Mouse (Mus musculus) macrophage (primary cell): ENCODE data around the gene Nxpe4. TPM values are rescaled to one million over a fixed set of nuclear protein-coding genes. Genes with fewer than 3 reads are reported as not detected.

Experiments used
- H3K27ac ChIP-seq: fragments of 350-480 bp; formaldehyde crosslinking; 2 replicates; pipeline ENCODE4 v1.9.0; 2021
- H3K36me3 ChIP-seq: fragments of 350-480 bp; formaldehyde crosslinking; 2 replicates; pipeline ENCODE4 v1.9.0; 2021; ENCODE audit errors: inconsistent target
- H3K4me3 ChIP-seq: fragments of 350-480 bp; formaldehyde crosslinking; 2 replicates; pipeline ENCODE4 v1.9.0; 2021; ENCODE audit errors: inconsistent target
- H3K79me2 ChIP-seq: fragments of 350-480 bp; formaldehyde crosslinking; 2 replicates; pipeline ENCODE4 v1.9.0; 2021; ENCODE audit errors: inconsistent target
- WGBS: methylation state at CpG from one replicate; pipeline ENCODE4 v1.1.7; 2026; ENCODE audit warnings: inconsistent platforms; ENCODE audit not compliant: missing documents; 5-methylcytosine and 5-hydroxymethylcytosine counted together
- polyA plus RNA-seq: library from polyadenylated mRNA; stranded (reverse); fragments of 250-400 nt; gene quantifications from 3 replicates; pipeline ENCODE4 v1.2.4, GENCODE M21; 2018; ENCODE audit warnings: inconsistent platforms

The Nxpe4 gene
- polyA plus RNA-seq, 1 experiment from 2014 or later = 1.6 TPM

DNA sequence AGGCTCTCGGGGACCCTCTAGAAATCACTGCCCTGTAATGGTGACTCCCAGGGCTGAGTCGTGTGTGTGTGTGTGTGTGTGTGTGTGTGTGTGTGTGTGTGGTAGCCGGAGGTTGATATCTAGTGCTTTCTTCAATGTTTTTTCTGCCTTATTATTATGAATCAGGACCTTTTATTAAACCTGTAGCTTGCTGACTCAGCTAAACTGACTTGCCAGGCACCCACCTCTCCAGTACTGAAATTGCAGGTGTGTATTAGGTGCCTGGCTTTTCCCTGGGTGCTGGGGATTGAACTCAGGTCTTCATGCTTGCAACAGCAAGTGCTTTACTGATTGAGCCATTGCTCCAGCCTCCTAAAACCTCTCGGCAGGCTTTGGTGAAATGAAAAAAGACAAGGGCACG lies 50.1 kb downstream of the Nxpe4 start:
- 90% methylated on average over 3 of the region's 5 CpGs for WGBS
- H3K79me2 ChIP-seq = no peaks in the 10 kb centered on the region
- no peaks in the 10 kb centered on the region for H3K36me3 ChIP-seq
- H3K4me3 ChIP-seq = no peak overlapping the region
- no peak overlapping the region for H3K27ac ChIP-seq

DNA sequence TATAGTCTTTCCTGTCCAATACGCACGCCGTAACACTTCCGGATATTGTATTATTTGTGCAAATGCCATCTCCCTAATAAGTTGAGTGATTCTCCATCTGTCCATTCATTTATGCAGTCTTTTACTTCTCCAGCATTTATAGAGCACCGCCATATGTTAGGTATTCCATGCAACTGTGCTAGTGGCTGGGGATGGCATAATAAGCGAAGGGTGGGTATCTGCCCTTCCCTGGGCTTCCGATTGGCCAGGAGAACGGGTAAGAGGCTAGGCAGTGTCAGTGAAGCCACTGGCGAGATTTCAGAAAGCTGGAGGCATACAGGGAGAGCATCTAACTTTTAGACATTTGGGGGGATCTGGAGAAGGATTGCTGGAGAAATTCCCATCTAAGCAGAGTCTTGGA lies 52.9 kb downstream of the Nxpe4 start:
- 85% methylated on average over 9 of the region's 9 CpGs for WGBS
- H3K4me3 ChIP-seq = no peak overlapping the region
- H3K27ac ChIP-seq = no peak overlapping the region
- H3K79me2 ChIP-seq = no peaks in the 10 kb centered on the region
- no peaks in the 10 kb centered on the region for H3K36me3 ChIP-seq

DNA sequence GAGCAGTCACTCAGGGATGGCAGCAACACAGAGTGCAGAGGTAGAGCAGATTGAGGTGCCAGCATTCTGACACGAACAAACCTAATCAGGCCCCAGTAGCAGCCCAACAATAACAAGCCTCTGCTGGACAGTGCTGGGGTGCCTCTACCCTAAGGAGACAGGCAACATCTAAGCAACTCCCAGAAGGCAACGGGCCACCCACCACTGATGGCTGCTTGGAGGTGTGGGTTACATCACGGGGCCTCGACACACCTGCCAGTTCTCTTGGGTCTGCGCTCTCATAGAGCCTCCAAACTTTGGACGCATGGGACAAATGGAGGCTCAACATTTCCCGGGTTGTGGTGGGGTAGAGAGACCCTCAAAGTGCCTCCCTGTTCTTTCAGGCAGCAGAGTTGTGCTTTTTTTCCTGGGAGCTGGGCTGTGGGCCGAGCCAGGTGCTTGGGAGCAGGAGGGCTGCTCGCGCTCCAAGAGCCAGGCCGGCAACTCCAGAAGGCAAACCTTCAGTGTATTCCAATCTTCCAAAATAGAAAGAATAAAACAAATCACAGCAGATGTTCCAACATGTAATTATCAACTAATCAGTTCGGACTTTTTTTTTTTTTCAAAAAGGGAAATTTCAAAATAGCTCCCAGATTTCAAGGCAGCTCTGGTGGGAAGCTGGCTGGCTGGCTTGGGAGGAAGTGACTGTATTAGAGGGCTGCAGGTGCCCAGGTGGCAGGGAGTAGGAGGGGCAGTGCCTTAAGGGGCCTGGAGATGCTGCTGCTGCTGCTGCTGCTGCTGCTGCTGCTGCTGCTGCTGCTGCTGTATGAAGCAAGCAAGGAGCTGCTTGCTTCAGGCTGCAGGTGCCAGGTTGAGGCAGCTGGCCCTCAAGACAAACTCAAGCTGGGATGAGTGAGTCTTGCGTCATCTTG lies 54.5 kb downstream of the Nxpe4 start:
- no peak overlapping the region for H3K27ac ChIP-seq
- H3K4me3 ChIP-seq = no peak overlapping the region
- no peaks in the 10 kb centered on the region for H3K79me2 ChIP-seq
- no peaks in the 10 kb centered on the region for H3K36me3 ChIP-seq
- WGBS = 86% methylated on average over 13 of the region's 13 CpGs

DNA sequence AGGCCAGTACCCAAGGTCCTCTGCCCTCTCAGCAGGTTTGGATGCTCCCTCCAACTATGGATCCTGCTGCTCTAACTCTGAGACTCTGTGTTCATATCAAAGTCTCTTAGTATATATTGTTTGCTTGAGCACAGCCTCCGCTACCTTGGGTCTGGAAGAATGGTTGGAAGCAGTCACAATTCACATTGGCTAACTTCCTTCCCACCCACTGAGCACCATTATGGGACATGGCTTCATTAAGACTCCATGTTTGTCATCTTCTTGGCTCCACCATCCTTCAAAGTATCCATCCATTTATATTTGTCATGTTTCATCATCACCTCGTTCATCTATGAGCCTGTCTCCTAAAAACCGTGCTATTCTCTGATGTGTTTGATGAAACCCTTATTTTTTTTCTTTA lies 68.9 kb downstream of the Nxpe4 start:
- Histone ChIP-seq H3K27ac (no peak overlapping the region), H3K4me3 (no peak overlapping the region), H3K79me2 (no peaks in the 10 kb centered on the region), H3K36me3 (no peaks in the 10 kb centered on the region)
- WGBS = 94% methylated on average over 3 of the region's 3 CpGs

DNA sequence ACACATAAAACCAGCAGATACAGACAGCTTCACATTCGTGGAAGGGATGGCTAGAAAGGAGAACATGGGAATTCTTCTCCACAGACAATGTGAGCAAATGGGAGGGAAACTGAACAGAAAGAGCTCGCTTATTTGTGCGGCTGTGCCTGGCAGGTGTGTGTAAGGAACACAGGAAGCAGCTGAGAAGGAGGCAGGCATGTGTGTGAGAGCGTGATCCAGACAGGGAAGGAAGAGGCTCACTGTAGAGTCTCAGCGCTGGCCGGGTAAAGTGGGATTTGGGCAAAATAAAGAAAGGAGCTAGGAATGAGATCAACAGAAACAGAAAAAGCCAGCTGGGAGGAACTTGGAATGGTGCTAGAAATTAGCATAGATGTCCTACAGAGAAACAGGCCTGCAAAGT lies 74.6 kb downstream of the Nxpe4 start:
- Histone ChIP-seq H3K79me2 (no peaks in the 10 kb centered on the region), H3K27ac (no peak overlapping the region), H3K36me3 (no peaks in the 10 kb centered on the region), H3K4me3 (no peak overlapping the region)
- 20% methylated on average over 6 of the region's 6 CpGs for WGBS

DNA sequence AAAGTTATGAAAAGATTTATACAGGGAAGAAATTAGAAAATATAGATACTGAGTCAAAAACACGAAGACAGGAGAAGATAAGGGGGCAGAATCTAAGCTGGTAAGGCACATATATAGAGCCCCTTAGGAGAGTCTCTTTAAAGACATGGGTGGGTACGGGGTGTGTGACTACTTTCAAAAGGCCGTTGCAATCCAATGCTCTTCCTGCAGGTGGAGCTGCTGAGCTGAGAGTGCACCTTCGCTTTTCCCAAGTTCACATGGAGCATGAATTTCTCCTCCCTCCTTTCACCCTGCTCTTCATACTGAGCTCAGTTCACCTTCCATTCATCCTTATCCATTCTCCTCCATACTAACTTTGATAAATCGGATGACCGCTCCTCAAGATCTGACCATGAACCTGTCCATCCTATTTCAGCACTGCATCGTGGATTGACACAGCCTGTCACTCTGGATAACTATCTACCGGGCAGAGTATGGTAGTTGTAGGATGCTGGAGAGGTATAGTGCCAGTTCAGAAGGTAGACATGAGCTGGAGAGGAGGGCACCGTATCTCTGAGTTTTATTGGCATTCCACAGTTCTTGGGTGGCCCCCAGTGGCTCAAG lies 76.4 kb downstream of the Nxpe4 start:
- H3K4me3 ChIP-seq = no peak overlapping the region
- no peaks in the 10 kb centered on the region for H3K36me3 ChIP-seq
- WGBS = 74% methylated on average over 8 of the region's 9 CpGs
- no peaks in the 10 kb centered on the region for H3K79me2 ChIP-seq
- H3K27ac ChIP-seq = no peak overlapping the region

DNA sequence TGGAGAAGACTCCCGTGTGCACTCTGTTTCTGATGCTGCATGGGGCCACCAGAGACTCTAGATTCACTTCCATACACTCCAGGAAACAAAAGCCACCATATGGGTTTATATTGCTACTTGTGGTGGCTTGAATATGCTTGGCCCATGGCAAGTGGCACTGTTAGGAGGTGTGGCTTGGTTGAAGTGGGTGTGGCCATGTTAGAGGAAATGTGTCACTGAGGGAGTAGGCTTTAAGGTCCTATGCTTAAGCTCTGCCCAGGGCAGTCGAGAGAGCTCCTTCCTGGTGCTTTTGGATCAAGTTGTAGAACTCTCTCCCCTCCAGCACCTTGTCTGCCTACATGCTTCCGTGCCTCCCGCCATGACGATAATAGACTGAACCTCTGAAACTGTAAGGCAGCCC lies 77.6 kb downstream of the Nxpe4 start:
- no peak overlapping the region for H3K27ac ChIP-seq
- no peaks in the 10 kb centered on the region for H3K79me2 ChIP-seq
- WGBS = 85% methylated on average over 5 of the region's 5 CpGs
- no peak overlapping the region for H3K4me3 ChIP-seq
- H3K36me3 ChIP-seq = no peaks in the 10 kb centered on the region

DNA sequence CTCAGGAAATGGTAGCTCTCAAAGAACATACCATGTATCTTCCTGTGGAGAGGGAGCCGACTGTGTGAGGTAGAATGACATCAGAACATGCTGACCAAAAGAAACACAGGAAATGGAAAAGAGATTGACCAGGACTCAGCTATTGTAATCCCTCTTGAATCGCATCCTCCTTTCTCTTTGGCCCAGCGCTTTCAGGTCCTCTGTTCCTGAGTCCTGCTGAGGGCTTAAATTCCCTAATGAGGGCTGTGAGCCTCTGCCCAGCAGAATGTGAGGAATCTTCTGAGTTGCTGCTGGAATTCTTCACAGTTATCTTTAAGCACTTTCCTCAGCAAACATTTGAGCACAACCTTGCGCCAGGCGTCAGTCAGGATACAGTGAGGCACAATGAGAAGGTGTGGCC lies 78.6 kb downstream of the Nxpe4 start:
- no peak overlapping the region for H3K4me3 ChIP-seq
- H3K79me2 ChIP-seq = no peaks in the 10 kb centered on the region
- 81% methylated on average over 5 of the region's 5 CpGs for WGBS
- H3K27ac ChIP-seq = no peak overlapping the region
- H3K36me3 ChIP-seq = no peaks in the 10 kb centered on the region

DNA sequence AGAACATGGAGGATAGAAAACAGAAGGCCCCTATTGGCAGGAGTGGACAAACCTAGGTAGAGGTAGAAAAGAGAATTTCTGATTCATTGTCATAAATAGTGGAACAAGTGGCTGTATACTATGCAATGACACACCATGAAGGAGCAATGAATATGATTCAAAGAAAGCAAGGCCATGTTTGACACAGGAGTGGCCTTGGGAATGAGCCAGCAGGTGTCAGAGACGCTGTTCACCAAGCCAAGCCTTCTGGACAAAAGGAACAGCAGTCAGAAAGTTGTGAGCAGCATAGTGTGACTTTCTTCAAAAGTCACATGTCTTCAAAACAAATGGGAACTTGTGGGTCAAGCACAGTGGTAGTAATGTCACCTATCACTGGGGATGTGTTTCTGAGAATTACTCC lies 80.0 kb downstream of the Nxpe4 start:
- Histone ChIP-seq H3K4me3 (no peak overlapping the region), H3K79me2 (no peaks in the 10 kb centered on the region), H3K27ac (no peak overlapping the region), H3K36me3 (no peaks in the 10 kb centered on the region)
- WGBS = 88% methylated on average over 1 of the region's 1 CpGs

DNA sequence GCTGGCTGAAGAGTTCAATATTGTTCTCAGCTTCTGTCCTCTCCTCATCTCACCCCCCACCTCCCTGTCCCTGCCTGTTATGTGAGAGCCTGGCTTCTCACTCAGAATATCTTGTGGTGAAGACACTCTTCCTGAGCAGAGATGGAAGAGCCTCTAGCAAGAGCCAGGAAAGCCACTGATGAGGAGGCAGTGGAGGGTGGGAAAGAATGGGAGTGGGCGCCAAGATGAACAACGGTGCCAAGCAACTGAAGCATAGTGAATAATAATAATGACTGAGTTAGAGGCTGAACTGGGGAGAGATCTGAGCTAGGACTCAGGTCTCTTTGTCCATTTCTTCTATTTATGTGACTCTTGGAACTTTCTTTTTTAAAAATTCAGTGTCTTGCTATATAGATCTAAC lies 80.9 kb downstream of the Nxpe4 start:
- H3K27ac ChIP-seq = no peak overlapping the region

DNA sequence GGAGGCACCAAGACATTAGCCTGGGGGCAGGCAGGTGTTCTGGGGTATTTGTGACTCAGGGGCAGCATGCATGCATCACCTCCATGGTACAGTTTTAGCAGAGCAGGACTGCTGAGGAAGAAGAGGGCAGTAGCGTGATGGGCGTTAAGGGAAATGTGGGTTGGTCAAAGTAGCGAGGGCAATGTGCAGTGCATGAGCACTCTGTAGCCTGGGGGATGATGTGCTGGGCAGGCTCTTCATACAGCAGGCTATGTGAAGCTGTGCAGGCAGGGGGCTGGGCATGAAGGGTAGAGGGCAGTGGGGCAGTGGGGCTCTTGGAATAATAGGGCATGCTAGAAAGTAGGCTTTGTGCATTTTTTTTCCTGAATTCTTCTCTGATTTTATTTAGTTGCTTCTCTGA lies 82.4 kb downstream of the Nxpe4 start:
- H3K4me3 ChIP-seq = no peak overlapping the region
- no peaks in the 10 kb centered on the region for H3K79me2 ChIP-seq
- no peaks in the 10 kb centered on the region for H3K36me3 ChIP-seq
- no peak overlapping the region for H3K27ac ChIP-seq
- WGBS = 60% methylated on average over 3 of the region's 3 CpGs

More for the DNA sequence above, 80.9 kb downstream of the Nxpe4 start:
- Histone ChIP-seq H3K79me2 (no peaks in the 10 kb centered on the region), H3K36me3 (no peaks in the 10 kb centered on the region), H3K4me3 (no peak overlapping the region)
- WGBS = 95% methylated on average over 2 of the region's 2 CpGs

DNA sequence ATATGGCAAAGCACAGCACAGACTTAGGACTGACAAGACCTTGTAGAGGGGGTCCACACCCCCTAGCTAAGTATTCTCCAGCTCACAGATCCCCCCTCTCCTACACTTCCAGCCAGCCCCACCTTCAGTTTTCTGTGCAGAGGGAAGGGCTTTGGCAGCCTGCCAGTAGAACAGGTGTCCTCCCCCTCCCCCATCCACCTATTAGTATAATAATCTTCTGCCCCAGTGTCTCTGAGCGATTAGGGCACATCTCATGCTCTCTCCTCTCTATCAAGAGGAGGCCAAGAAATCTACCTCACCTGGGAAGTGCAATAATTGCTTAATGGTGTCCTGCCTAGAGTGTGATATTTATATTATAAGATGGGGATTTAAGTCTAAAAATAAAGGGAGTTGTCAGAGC lies 83.7 kb downstream of the Nxpe4 start:
- 80% methylated on average over 1 of the region's 1 CpGs for WGBS

DNA sequence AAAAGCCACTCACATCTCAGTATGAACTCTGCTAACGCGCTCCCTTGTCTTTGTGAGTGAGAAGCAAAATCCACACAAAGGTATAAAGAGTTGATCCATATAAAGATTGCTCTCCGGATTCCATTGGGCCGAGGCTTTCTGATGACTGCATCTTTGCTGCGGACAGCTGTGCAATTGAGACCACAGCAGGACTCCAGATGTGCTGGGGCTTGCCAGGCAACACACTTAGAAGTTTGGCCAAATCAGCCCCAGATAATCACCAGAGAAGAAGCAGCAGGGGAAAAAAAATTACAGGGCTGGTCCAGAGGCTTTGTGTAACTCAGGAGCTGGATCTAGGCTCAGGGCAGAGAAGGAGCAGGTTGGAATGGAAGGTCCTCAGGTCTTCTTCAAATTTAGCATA lies 85.5 kb downstream of the Nxpe4 start:
- no peaks in the 10 kb centered on the region for H3K79me2 ChIP-seq
- no peak overlapping the region for H3K4me3 ChIP-seq
- 93% methylated on average over 5 of the region's 5 CpGs for WGBS
- H3K27ac ChIP-seq = no peak overlapping the region
- no peaks in the 10 kb centered on the region for H3K36me3 ChIP-seq

More for the DNA sequence above, 83.7 kb downstream of the Nxpe4 start:
- no peak overlapping the region for H3K4me3 ChIP-seq
- H3K27ac ChIP-seq = no peak overlapping the region
- H3K36me3 ChIP-seq = no peaks in the 10 kb centered on the region
- no peaks in the 10 kb centered on the region for H3K79me2 ChIP-seq

DNA sequence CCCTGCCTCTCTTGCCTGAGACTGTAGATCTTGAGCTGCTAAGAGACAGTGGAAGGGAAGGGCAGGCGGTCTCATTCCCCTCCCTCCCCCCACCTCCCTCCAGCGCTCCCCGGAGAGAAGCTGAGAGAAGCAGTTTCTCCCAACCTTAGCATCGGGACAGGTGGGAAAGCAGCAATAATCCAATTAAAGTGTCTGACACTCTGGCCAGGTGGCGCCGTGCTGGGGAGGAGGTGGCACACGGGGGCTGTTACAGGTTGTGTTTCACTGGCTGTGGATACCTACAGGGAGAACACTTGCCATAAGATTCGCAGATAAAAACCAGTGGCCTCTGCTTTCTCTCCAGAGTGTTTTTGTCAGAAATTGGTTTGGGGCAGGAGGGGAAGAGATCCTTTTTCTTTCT lies 90.4 kb downstream of the Nxpe4 start:
- H3K79me2 ChIP-seq = no peaks in the 10 kb centered on the region
- H3K4me3 ChIP-seq = no peak overlapping the region
- 14% methylated on average over 8 of the region's 8 CpGs for WGBS
- no peak overlapping the region for H3K27ac ChIP-seq
- H3K36me3 ChIP-seq = no peaks in the 10 kb centered on the region

DNA sequence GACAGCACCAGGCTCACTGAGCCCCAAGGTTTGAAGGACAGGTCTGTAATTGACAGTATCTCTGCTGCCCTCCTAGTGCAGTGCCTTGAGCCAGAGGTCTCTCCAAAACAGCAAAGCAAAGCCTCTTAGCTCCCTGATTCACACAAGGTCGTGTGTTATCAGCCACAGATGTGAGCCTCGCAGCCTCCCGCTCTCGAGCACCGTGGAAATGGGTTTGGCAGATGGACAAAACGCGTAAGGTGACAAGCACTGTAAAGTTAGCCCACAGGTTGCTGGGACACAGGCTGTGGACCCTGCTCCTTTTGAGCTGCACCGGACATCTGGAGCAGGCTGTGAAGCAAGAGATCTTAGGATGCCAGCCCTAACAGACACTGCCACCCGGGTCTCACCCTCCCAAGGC lies 95.2 kb downstream of the Nxpe4 start:
- Histone ChIP-seq H3K27ac (no peak overlapping the region), H3K36me3 (no peaks in the 10 kb centered on the region), H3K4me3 (no peak overlapping the region), H3K79me2 (no peaks in the 10 kb centered on the region)
- 86% methylated on average over 9 of the region's 9 CpGs for WGBS
